Mouse (Mus musculus) adrenal gland, adult 2 months (tissue): ENCODE results near the gene Pard3b. TPM values are rescaled to one million over a fixed set of nuclear protein-coding genes. Genes with fewer than 3 reads are reported as not detected.

Experiments used
- DNase-seq: peaks from one replicate; pipeline ENCODE4 v3.0.0; 2021
- polyA plus RNA-seq: library from polyadenylated mRNA; depleted of rRNA; stranded (reverse); fragments of >200 nt; gene quantifications from 2 replicates; pipeline ENCODE4 v1.2.3, GENCODE M21; 2012
- total RNA-seq, 2 experiments: library from RNA; stranded (reverse); gene quantifications; 2 replicates each; pipeline ENCODE4 v1.2.3; 2021

Pard3b gene
- total and polyA plus RNA-seq, 3 experiments: 10.8 to 12.1 (median 11.2) TPM

GRCm38 (mm10) chr1:62085995-62086394 is 447.4 kb downstream of the Pard3b start:
- DNase-seq: peak; percentile 6

- DNase-seq: no peak
Observed at GRCm38 (mm10) chr1:62087464-62087863, 448.8 kb downstream of the Pard3b start.

GRCm38 (mm10) chr1:62094885-62095284 is 456.3 kb downstream of the Pard3b start:
- no peak for DNase-seq

- DNase-seq: no peak
Observed at GRCm38 (mm10) chr1:62122426-62122825, 483.8 kb downstream of the Pard3b start.

GRCm38 (mm10) chr1:62129186-62129585 is 490.6 kb downstream of the Pard3b start:
- DNase-seq: no peak

- DNase-seq: no peak
Observed at GRCm38 (mm10) chr1:62148134-62148533, 509.5 kb downstream of the Pard3b start.

- no peak for DNase-seq
Observed at GRCm38 (mm10) chr1:62148786-62149185, 510.2 kb downstream of the Pard3b start.

GRCm38 (mm10) chr1:62155970-62156369 is 517.3 kb downstream of the Pard3b start:
- no peak for DNase-seq

GRCm38 (mm10) chr1:62159592-62159991 is 521.0 kb downstream of the Pard3b start:
- no peak for DNase-seq

GRCm38 (mm10) chr1:62175013-62175640 is 536.5 kb downstream of the Pard3b start:
- peak; percentile 20 for DNase-seq

GRCm38 (mm10) chr1:62181638-62182037 is 543.0 kb downstream of the Pard3b start:
- DNase-seq: peak; percentile 45

- no peak for DNase-seq
Observed at GRCm38 (mm10) chr1:62182634-62183033, 544.0 kb downstream of the Pard3b start.

- DNase-seq: no peak
Observed at GRCm38 (mm10) chr1:62190786-62191185, 552.2 kb downstream of the Pard3b start.

- DNase-seq: no peak
Observed at GRCm38 (mm10) chr1:62197515-62197914, 558.9 kb downstream of the Pard3b start.

GRCm38 (mm10) chr1:62200919-62201318 is 562.3 kb downstream of the Pard3b start:
- no peak for DNase-seq

GRCm38 (mm10) chr1:62201686-62202257 is 563.1 kb downstream of the Pard3b start:
- no peak for DNase-seq

- no peak for DNase-seq
Observed at GRCm38 (mm10) chr1:62213285-62213684, 574.7 kb downstream of the Pard3b start.

GRCm38 (mm10) chr1:62215842-62216241 is 577.2 kb downstream of the Pard3b start:
- no peak for DNase-seq

- no peak for DNase-seq
Observed at GRCm38 (mm10) chr1:62216568-62216967, 577.9 kb downstream of the Pard3b start.

- DNase-seq: no peak
Observed at GRCm38 (mm10) chr1:62229129-62229528, 590.5 kb downstream of the Pard3b start.

GRCm38 (mm10) chr1:62234039-62234438 is 595.4 kb downstream of the Pard3b start:
- no peak for DNase-seq

- DNase-seq: no peak
Observed at GRCm38 (mm10) chr1:62235121-62235520, 596.5 kb downstream of the Pard3b start.

- no peak for DNase-seq
Observed at GRCm38 (mm10) chr1:62244191-62244984, 605.8 kb downstream of the Pard3b start.
